Mouse (Mus musculus) lung, postnatal 0 days (tissue): ENCODE measurements around the gene Tpbgl. TPM values are rescaled to one million over a fixed set of nuclear protein-coding genes. Genes with fewer than 3 reads are reported as not detected.

ENCODE experiments used
- ATAC-seq: fragments of 200-750 bp; cut with Nextera tagmentation; 2 replicates; pipeline ENCODE4 v1.8.0; 2017; ENCODE audit warnings: moderate library complexity
- DNase-seq: peaks from one replicate; pipeline ENCODE4 v3.0.0-alpha.2; 2016; ENCODE audit warnings: low spot score
- H3K27ac ChIP-seq: fragments of 300-500 bp; sonication (generic); 2 replicates; pipeline ENCODE4 v1.5.1; 2014; ENCODE audit warnings: antibody characterized with exemption, mild to moderate bottlenecking, low read length, mixed read lengths
- H3K27me3 ChIP-seq: fragments of 300-500 bp; sonication (generic); replicated peaks from 2 replicates; pipeline ENCODE4 v1.6.1; 2014; ENCODE audit warnings: low read length, mixed read lengths; ENCODE audit not compliant: insufficient read depth
- H3K36me3 ChIP-seq: fragments of 300-500 bp; sonication (generic); 2 replicates; pipeline ENCODE4 v1.6.1; 2014; ENCODE audit warnings: low read length, mixed read lengths; ENCODE audit not compliant: insufficient read depth
- H3K4me1 ChIP-seq: fragments of 300-500 bp; sonication (generic); 2 replicates; pipeline ENCODE4 v1.6.1; 2014; ENCODE audit warnings: antibody characterized with exemption, low read depth, low read length, mixed read lengths; ENCODE audit not compliant: insufficient read depth
- H3K4me2 ChIP-seq: fragments of 300-500 bp; sonication (generic); replicated peaks from 2 replicates; pipeline ENCODE4 v1.6.1; 2014; ENCODE audit warnings: low read depth, mild to moderate bottlenecking, low read length, moderate library complexity, mixed read lengths
- H3K4me3 ChIP-seq: fragments of 300-500 bp; sonication (generic); 2 replicates; pipeline ENCODE4 v1.5.1; 2014; ENCODE audit warnings: low read depth, low read length
- H3K9ac ChIP-seq: fragments of 300-500 bp; sonication (generic); replicated peaks from 2 replicates; pipeline ENCODE4 v1.6.1; 2014; ENCODE audit warnings: low read depth, mild to moderate bottlenecking
- H3K9me3 ChIP-seq: fragments of 300-500 bp; sonication (generic); 2 replicates; pipeline ENCODE4 v1.6.1; 2016; ENCODE audit warnings: low read length, mixed read lengths
- CTCF ChIP-seq: IDR thresholded peaks from 2 replicates; pipeline ENCODE4 v1.5.1; 2016; ENCODE audit warnings: antibody characterized with exemption, mild to moderate bottlenecking
- EP300 ChIP-seq: IDR thresholded peaks from 2 replicates; pipeline ENCODE4 v1.6.1; 2016; ENCODE audit warnings: antibody characterized with exemption, mild to moderate bottlenecking, control low read depth
- whole genome bisulfite sequencing: fragments of 180-500 bp; shearing (Covaris S2); extraction: QIAGEN DNeasy Blood & Tissue Kit; methylation state at CpG from one replicate; pipeline ENCODE4 v1.1.7; 2014; 5-methylcytosine and 5-hydroxymethylcytosine counted together
- polyA plus RNA-seq: library from polyadenylated mRNA; unstranded; fragments of >200 nt; fragmentation: Nextera tagmentation; extraction: Ambion mirVana; gene quantifications from 2 replicates; pipeline ENCODE4 v1.2.1, GENCODE M21; 2015

Tpbgl gene
- polyA plus RNA-seq, 1 experiment from 2014 or later: 0.79 TPM

- H3K27ac ChIP-seq: no peak overlapping the region
- no peak for TF ChIP-seq EP300
- peak; percentile 95 for TF ChIP-seq CTCF
- peaks cover 38% of the 10 kb centered on the region for H3K27me3 ChIP-seq
- peak; percentile 90 for ATAC-seq
- no peaks in the 10 kb centered on the region for H3K9me3 ChIP-seq
- no peak overlapping the region for H3K9ac ChIP-seq
- under 1% methylated on average over 72 of the region's 81 CpGs for WGBS
- H3K4me3 ChIP-seq: peak overlapping the region; percentile 42
- peak overlapping the region; percentile 78 for H3K4me2 ChIP-seq
- H3K4me1 ChIP-seq: peaks cover 11% of the 10 kb centered on the region
- peak; percentile 87 for DNase-seq
- no peaks in the 10 kb centered on the region for H3K36me3 ChIP-seq
Observed at GRCm38 (mm10) chr7:99625722-99626375, 1.1 kb downstream of the Tpbgl start.

GRCm38 (mm10) chr7:99618860-99619259 is 8.0 kb downstream of the Tpbgl start:
- H3K4me1 ChIP-seq: no peaks in the 10 kb centered on the region
- H3K4me2 ChIP-seq: no peak overlapping the region
- WGBS: 9% methylated on average over 3 of the region's 3 CpGs
- DNase-seq: peak; percentile 36
- ATAC-seq: no peak
- H3K9me3 ChIP-seq: no peaks in the 10 kb centered on the region
- H3K9ac ChIP-seq: no peak overlapping the region
- no peak overlapping the region for H3K27ac ChIP-seq
- no peaks in the 10 kb centered on the region for H3K27me3 ChIP-seq
- no peaks in the 10 kb centered on the region for H3K36me3 ChIP-seq
- TF ChIP-seq EP300: no peak
- peak; percentile 73 for TF ChIP-seq CTCF
- no peak overlapping the region for H3K4me3 ChIP-seq

- no peak for TF ChIP-seq EP300
- peak; percentile 27; the same call in 1 of the 2 replicates for TF ChIP-seq CTCF
- 51% methylated on average over 2 of the region's 2 CpGs for WGBS
- no peak for DNase-seq
- H3K4me1 ChIP-seq: no peaks in the 10 kb centered on the region
- H3K4me3 ChIP-seq: no peak overlapping the region
- H3K27me3 ChIP-seq: no peaks in the 10 kb centered on the region
- no peaks in the 10 kb centered on the region for H3K36me3 ChIP-seq
- no peak overlapping the region for H3K27ac ChIP-seq
- no peak overlapping the region for H3K9ac ChIP-seq
- no peak for ATAC-seq
- no peaks in the 10 kb centered on the region for H3K9me3 ChIP-seq
- H3K4me2 ChIP-seq: no peak overlapping the region
Observed at GRCm38 (mm10) chr7:99618264-99618663, 8.6 kb downstream of the Tpbgl start.

GRCm38 (mm10) chr7:99607632-99608031 is 19.3 kb downstream of the Tpbgl start:
- no peak for ATAC-seq
- H3K27me3 ChIP-seq: no peaks in the 10 kb centered on the region
- H3K9me3 ChIP-seq: no peaks in the 10 kb centered on the region
- 23% methylated on average over 2 of the region's 2 CpGs for WGBS
- H3K27ac ChIP-seq: no peak overlapping the region
- H3K36me3 ChIP-seq: 0 out of 2 replicates have a peak, but pooled peaks cover 7% of the 10 kb centered on the region
- H3K4me3 ChIP-seq: no peak overlapping the region
- no peaks in the 10 kb centered on the region for H3K4me1 ChIP-seq
- H3K9ac ChIP-seq: no peak overlapping the region
- H3K4me2 ChIP-seq: no peak overlapping the region
- TF ChIP-seq CTCF (no peak), EP300 (no peak)
- DNase-seq: no peak

- WGBS: 76% methylated on average over 3 of the region's 3 CpGs
- Histone ChIP-seq H3K4me1 (no peaks in the 10 kb centered on the region), H3K9ac (no peak overlapping the region), H3K4me3 (no peak overlapping the region), H3K4me2 (no peak overlapping the region), H3K36me3 (0 out of 2 replicates have a peak, but pooled peaks cover 13% of the 10 kb centered on the region), H3K9me3 (no peaks in the 10 kb centered on the region), H3K27me3 (no peaks in the 10 kb centered on the region), H3K27ac (no peak overlapping the region)
- TF ChIP-seq CTCF (no peak), EP300 (no peak)
- DNase-seq (no peak), ATAC-seq (no peak)
Observed at GRCm38 (mm10) chr7:99606766-99607165, 20.1 kb downstream of the Tpbgl start.

- Histone ChIP-seq H3K27ac (no peak overlapping the region), H3K27me3 (no peaks in the 10 kb centered on the region), H3K4me1 (no peaks in the 10 kb centered on the region), H3K36me3 (0 out of 2 replicates have a peak, but pooled peaks cover 13% of the 10 kb centered on the region), H3K4me2 (no peak overlapping the region), H3K4me3 (no peak overlapping the region), H3K9ac (no peak overlapping the region), H3K9me3 (no peaks in the 10 kb centered on the region)
- ATAC-seq: no peak
- WGBS: 76% methylated on average over 11 of the region's 11 CpGs
- TF ChIP-seq CTCF (no peak), EP300 (no peak)
- DNase-seq: no peak
Observed at GRCm38 (mm10) chr7:99606303-99606702, 20.6 kb downstream of the Tpbgl start.
